Mouse (Mus musculus): ENCODE measurements around the gene Olfr1462. TPM values are rescaled to one million over a fixed set of nuclear protein-coding genes. Genes with fewer than 3 reads are reported as not detected.

The Olfr1462 gene
- total RNA-seq (2014; rRNA removed) (not detected in 2 replicates), polyA plus RNA-seq (2015; fragmentation: Nextera tagmentation; extraction: Ambion mirVana) (not detected in 2 replicates)

DNA sequence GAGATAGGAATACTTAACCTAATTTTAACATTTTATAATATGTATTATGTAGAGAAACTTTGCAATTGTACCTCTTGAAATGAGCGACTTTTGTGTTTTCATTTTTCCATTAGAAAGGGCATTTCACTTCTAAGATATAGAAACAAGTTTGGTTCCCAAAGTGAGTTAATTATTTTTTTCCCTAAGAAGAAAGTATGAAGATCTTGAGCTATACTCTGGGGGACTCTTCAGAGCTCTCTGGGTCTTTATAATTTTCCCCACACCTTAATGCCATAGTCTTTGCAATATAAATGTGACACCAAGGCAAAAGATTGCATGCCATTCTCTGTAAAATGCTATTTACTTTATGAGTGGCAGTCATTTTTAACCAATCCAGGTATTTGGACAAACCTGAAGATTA, at the start of gene Olfr1462:
Gene Olfr1462 (plus strand): TSS at position 301 of the 400 bp plus-strand sequence.
- no peaks in the 10 kb centered on the region for H3K27me3 ChIP-seq (ENCODE audit: insufficient read depth, low read length)
- H3K4me2 ChIP-seq (ENCODE audit: low read depth, low read length), result no peak within 1 kb of the TSS
- ATAC-seq, result no peak
- no peak for TF ChIP-seq CTCF (IDR thresholded peaks at IDR 0.05; ENCODE audit: low read depth)
- no peak within 1 kb of the TSS for H3K27ac ChIP-seq
- H3K4me3 ChIP-seq (ENCODE audit: low read length), result no peak within 1 kb of the TSS
- peaks cover 8% of the 10 kb centered on the region; the same call in 1 of the 2 replicates for H3K9me3 ChIP-seq (ENCODE audit: low read length)
- 90% methylated on average over 1 of the region's 1 CpGs for WGBS
- H3K4me1 ChIP-seq (ENCODE audit: insufficient read depth, low read length), result no peaks in the 10 kb centered on the region
- H3K36me3 ChIP-seq (ENCODE audit: insufficient read depth, low read length), result no peaks in the 10 kb centered on the region
- no peak for DNase-seq (ENCODE audit: low spot score)
- H3K9ac ChIP-seq (replicated peaks; ENCODE audit: low read length), result no peak within 1 kb of the TSS

DNA sequence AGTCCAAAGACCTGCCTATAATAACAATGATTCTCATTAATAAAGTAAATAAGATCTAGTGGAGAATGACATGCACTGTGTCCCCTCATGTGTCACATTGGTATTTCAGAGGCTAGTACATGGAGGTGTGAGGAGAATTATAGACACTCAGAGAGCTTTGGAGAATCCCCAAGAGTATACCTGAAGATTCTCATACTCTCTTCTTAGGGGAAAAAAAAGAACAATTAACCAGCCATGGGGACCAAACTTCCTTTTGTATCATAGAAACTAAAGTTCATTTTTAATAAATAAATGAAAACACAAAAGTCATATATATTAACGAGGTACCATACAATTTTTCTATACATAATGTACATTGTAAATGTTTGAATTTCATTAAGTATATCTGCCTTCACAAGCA, 36.1 kb upstream of the Olfr1462 start, which contains the start of gene Olfr1459:
Gene Olfr1459 (minus strand): TSS at position 101 of the 400 bp plus-strand sequence.
- 74% methylated on average over 1 of the region's 1 CpGs for WGBS

DNA sequence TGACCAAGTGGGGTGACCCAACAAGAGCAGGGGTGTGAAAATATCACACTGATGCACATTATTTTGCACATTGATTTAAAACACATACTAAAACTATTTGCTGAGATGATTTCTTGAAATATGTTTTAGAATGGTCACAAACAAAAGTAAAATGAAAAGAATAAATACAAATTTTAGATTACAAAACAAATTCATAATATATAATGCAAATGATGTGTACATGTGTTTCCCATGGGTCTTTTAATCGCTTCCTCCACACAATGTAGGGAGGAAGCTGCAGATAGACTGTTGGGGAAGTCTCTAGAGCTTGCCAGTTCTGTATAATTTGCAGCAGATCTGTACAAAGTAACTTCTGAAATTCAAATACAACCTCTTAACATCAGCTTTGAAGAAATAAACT, 22.8 kb upstream of the Olfr1462 start, which contains the start of gene Olfr1461:
Gene Olfr1461 (plus strand): TSS at position 301 of the 400 bp plus-strand sequence.
- ATAC-seq (no peak), DNase-seq (ENCODE audit: low spot score) (no peak)
- Histone ChIP-seq H3K27ac (no peak within 1 kb of the TSS), H3K4me2 (ENCODE audit: low read depth, low read length) (no peak within 1 kb of the TSS), H3K27me3 (ENCODE audit: insufficient read depth, low read length) (no peaks in the 10 kb centered on the region), H3K4me3 (ENCODE audit: low read length) (no peak within 1 kb of the TSS), H3K9me3 (ENCODE audit: low read length) (no peaks in the 10 kb centered on the region), H3K9ac (replicated peaks; ENCODE audit: low read length) (no peak within 1 kb of the TSS), H3K36me3 (ENCODE audit: insufficient read depth, low read length) (no peaks in the 10 kb centered on the region), H3K4me1 (ENCODE audit: insufficient read depth, low read length) (no peaks in the 10 kb centered on the region)
- WGBS, result 52% methylated on average over 1 of the region's 1 CpGs
- no peak for TF ChIP-seq CTCF (IDR thresholded peaks at IDR 0.05; ENCODE audit: low read depth)

More for the DNA sequence above, 36.1 kb upstream of the Olfr1462 start, which contains the start of gene Olfr1459:
- Histone ChIP-seq H3K9ac (replicated peaks; ENCODE audit: low read length) (no peak within 1 kb of the TSS), H3K4me3 (ENCODE audit: low read length) (no peak within 1 kb of the TSS), H3K36me3 (ENCODE audit: insufficient read depth, low read length) (no peaks in the 10 kb centered on the region), H3K27ac (no peak within 1 kb of the TSS), H3K4me1 (ENCODE audit: insufficient read depth, low read length) (no peaks in the 10 kb centered on the region), H3K27me3 (ENCODE audit: insufficient read depth, low read length) (no peaks in the 10 kb centered on the region), H3K9me3 (ENCODE audit: low read length) (peaks cover 8% of the 10 kb centered on the region; the same call in 1 of the 2 replicates), H3K4me2 (ENCODE audit: low read depth, low read length) (no peak within 1 kb of the TSS)
- ATAC-seq (no peak), DNase-seq (ENCODE audit: low spot score) (no peak)
- TF ChIP-seq CTCF (IDR thresholded peaks at IDR 0.05; ENCODE audit: low read depth), result no peak

DNA sequence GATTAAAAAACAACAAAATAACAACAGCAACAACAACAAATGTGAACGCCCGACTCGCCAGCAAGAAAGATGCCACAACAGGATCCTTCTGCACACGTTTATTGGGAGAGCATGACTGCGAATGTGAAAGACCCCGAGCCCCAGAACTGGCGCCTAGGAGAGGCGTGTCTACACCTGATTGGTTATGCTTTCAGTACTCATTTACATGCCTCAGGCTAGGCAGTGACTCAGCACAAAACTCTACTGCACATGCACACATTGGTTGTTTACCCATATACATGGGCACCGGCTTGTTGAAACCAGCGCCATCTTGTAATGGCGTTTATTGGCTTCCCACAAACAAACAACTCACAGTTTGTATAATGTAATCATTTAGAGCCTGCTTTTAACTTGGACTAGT, 36.1 kb downstream of the Olfr1462 start:
- TF ChIP-seq CTCF (IDR thresholded peaks at IDR 0.05; ENCODE audit: low read depth), result no peak
- Histone ChIP-seq H3K4me3 (ENCODE audit: low read length) (no peak overlapping the region), H3K27me3 (ENCODE audit: insufficient read depth, low read length) (no peaks in the 10 kb centered on the region), H3K36me3 (ENCODE audit: insufficient read depth, low read length) (no peaks in the 10 kb centered on the region), H3K9me3 (ENCODE audit: low read length) (peaks cover 24% of the 10 kb centered on the region; the same call in 1 of the 2 replicates), H3K27ac (no peak overlapping the region), H3K4me2 (ENCODE audit: low read depth, low read length) (no peak overlapping the region), H3K9ac (replicated peaks; ENCODE audit: low read length) (no peak overlapping the region), H3K4me1 (ENCODE audit: insufficient read depth, low read length) (no peaks in the 10 kb centered on the region)
- WGBS, result 89% methylated on average over 11 of the region's 11 CpGs
- no peak for ATAC-seq
- DNase-seq (ENCODE audit: low spot score), result no peak

DNA sequence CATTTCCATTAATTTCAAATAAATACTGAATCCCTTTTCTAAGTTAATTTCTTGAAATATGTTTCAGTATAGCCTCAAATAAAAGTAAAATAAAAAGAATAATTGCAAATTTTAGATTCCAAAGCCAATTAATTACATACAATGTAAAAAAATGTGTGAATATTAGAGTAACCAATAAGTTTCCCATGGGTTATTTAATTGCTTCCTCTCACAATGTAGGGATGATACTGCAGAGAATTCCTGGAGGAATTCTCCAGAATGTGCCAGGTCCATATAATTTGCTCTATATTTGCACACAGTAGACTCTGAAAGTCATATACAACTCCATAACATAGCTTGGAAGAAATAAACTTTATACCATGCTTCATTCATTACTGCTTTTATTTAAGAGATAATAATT, 45.5 kb downstream of the Olfr1462 start, which contains the start of gene Olfr1463:
Gene Olfr1463 (plus strand): TSS at position 301 of the 400 bp plus-strand sequence.
- DNase-seq (ENCODE audit: low spot score), result no peak

More for the DNA sequence above, 45.5 kb downstream of the Olfr1462 start, which contains the start of gene Olfr1463:
- no peaks in the 10 kb centered on the region for H3K27me3 ChIP-seq (ENCODE audit: insufficient read depth, low read length)
- TF ChIP-seq CTCF (IDR thresholded peaks at IDR 0.05; ENCODE audit: low read depth), result no peak
- no peak within 1 kb of the TSS for H3K4me3 ChIP-seq (ENCODE audit: low read length)
- ATAC-seq, result no peak
- no peaks in the 10 kb centered on the region for H3K4me1 ChIP-seq (ENCODE audit: insufficient read depth, low read length)
- H3K36me3 ChIP-seq (ENCODE audit: insufficient read depth, low read length), result no peaks in the 10 kb centered on the region
- H3K27ac ChIP-seq, result no peak within 1 kb of the TSS
- 0 out of 2 replicates have a peak, but pooled peaks cover 6% of the 10 kb centered on the region for H3K9me3 ChIP-seq (ENCODE audit: low read length)
- no peak within 1 kb of the TSS for H3K9ac ChIP-seq (replicated peaks; ENCODE audit: low read length)
- no peak within 1 kb of the TSS for H3K4me2 ChIP-seq (ENCODE audit: low read depth, low read length)

Other genes with a start within 250 kb of the Olfr1462 start
- not detected in 2 replicates for gene Olfr1450, start 235.5 kb upstream of the Olfr1462 start, total RNA-seq (2014; rRNA removed)
- not detected in 2 replicates for gene Olfr1450, start 235.5 kb upstream of the Olfr1462 start, polyA plus RNA-seq (2015; fragmentation: Nextera tagmentation; extraction: Ambion mirVana)
- gene Olfr1451, start 190.7 kb upstream of the Olfr1462 start, total RNA-seq (2014; rRNA removed), result not detected in 2 replicates
- not detected in 2 replicates for gene Olfr1451, start 190.7 kb upstream of the Olfr1462 start, polyA plus RNA-seq (2015; fragmentation: Nextera tagmentation; extraction: Ambion mirVana)
- not detected in 2 replicates for gene Olfr1453, start 157.4 kb upstream of the Olfr1462 start, total RNA-seq (2014; rRNA removed)
- not detected in 2 replicates for gene Olfr1453, start 157.4 kb upstream of the Olfr1462 start, polyA plus RNA-seq (2015; fragmentation: Nextera tagmentation; extraction: Ambion mirVana)
- not detected in 2 replicates for gene Olfr1454, start 125.1 kb upstream of the Olfr1462 start, total RNA-seq (2014; rRNA removed)
- not detected in 2 replicates for gene Olfr1454, start 125.1 kb upstream of the Olfr1462 start, polyA plus RNA-seq (2015; fragmentation: Nextera tagmentation; extraction: Ambion mirVana)
- not detected in 2 replicates for gene Olfr1457, start 87.8 kb upstream of the Olfr1462 start, total RNA-seq (2014; rRNA removed)
- not detected in 2 replicates for gene Olfr1457, start 87.8 kb upstream of the Olfr1462 start, polyA plus RNA-seq (2015; fragmentation: Nextera tagmentation; extraction: Ambion mirVana)
- not detected in 2 replicates for gene Olfr1458, start 79.0 kb upstream of the Olfr1462 start, total RNA-seq (2014; rRNA removed)
- not detected in 2 replicates for gene Olfr1458, start 79.0 kb upstream of the Olfr1462 start, polyA plus RNA-seq (2015; fragmentation: Nextera tagmentation; extraction: Ambion mirVana)
- not detected in 2 replicates for gene Olfr1459, start 36.2 kb upstream of the Olfr1462 start, total RNA-seq (2014; rRNA removed)
- gene Olfr1459, start 36.2 kb upstream of the Olfr1462 start, polyA plus RNA-seq (2015; fragmentation: Nextera tagmentation; extraction: Ambion mirVana), result not detected in 2 replicates
- not detected in 2 replicates for gene Olfr1461, start 22.7 kb upstream of the Olfr1462 start, total RNA-seq (2014; rRNA removed)
- not detected in 2 replicates for gene Olfr1461, start 22.7 kb upstream of the Olfr1462 start, polyA plus RNA-seq (2015; fragmentation: Nextera tagmentation; extraction: Ambion mirVana)
- gene Olfr1463, start 45.6 kb downstream of the Olfr1462 start, total RNA-seq (2014; rRNA removed), result not detected in 2 replicates
- not detected in 2 replicates for gene Olfr1463, start 45.6 kb downstream of the Olfr1462 start, polyA plus RNA-seq (2015; fragmentation: Nextera tagmentation; extraction: Ambion mirVana)
- not detected in 2 replicates for gene Olfr1465, start 129.8 kb downstream of the Olfr1462 start, total RNA-seq (2014; rRNA removed)
- gene Olfr1465, start 129.8 kb downstream of the Olfr1462 start, polyA plus RNA-seq (2015; fragmentation: Nextera tagmentation; extraction: Ambion mirVana), result not detected in 2 replicates
- gene Olfr1466, start 153.1 kb downstream of the Olfr1462 start, total RNA-seq (2014; rRNA removed), result not detected in 2 replicates
- not detected in 2 replicates for gene Olfr1466, start 153.1 kb downstream of the Olfr1462 start, polyA plus RNA-seq (2015; fragmentation: Nextera tagmentation; extraction: Ambion mirVana)
- gene Olfr1467, start 176.5 kb downstream of the Olfr1462 start, total RNA-seq (2014; rRNA removed), result not detected in 2 replicates
- not detected in 2 replicates for gene Olfr1467, start 176.5 kb downstream of the Olfr1462 start, polyA plus RNA-seq (2015; fragmentation: Nextera tagmentation; extraction: Ambion mirVana)
- gene Olfr1469, start 222.1 kb downstream of the Olfr1462 start, total RNA-seq (2014; rRNA removed), result not detected in 2 replicates
- not detected in 2 replicates for gene Olfr1469, start 222.1 kb downstream of the Olfr1462 start, polyA plus RNA-seq (2015; fragmentation: Nextera tagmentation; extraction: Ambion mirVana)

Measured in hindbrain, postnatal 0 days (tissue).